Mouse (Mus musculus): ENCODE data around the gene Tmx4. TPM values are rescaled to one million over a fixed set of nuclear protein-coding genes. Genes with fewer than 3 reads are reported as not detected.

Tmx4 gene
- 2.0 and 5.0 TPM in 2 replicates for polyA plus RNA-seq (2012; rRNA removed; ENCODE audit: low replicate concordance)

GRCm38 (mm10) chr2:134643514-134644300, at the start of gene Tmx4:
Gene Tmx4 (minus strand): TSS chr2:134644145.

GRCm38 (mm10) chr2:134554221-134554727, 89.7 kb downstream of the Tmx4 start, which contains the start of gene Hao1:
Gene Hao1 (minus strand): TSS chr2:134554368.

Other genes starting within 250 kb of the Tmx4 start
- gene Hao1, start 89.8 kb downstream of the Tmx4 start, polyA plus RNA-seq (2012; rRNA removed; ENCODE audit: low replicate concordance): not detected in 2 replicates
- gene Plcb1, start 141.9 kb upstream of the Tmx4 start, polyA plus RNA-seq (2012; rRNA removed; ENCODE audit: low replicate concordance): 0.59 and 0.61 TPM in 2 replicates

Data from duodenum, adult 2 months (tissue).